Mouse (Mus musculus) limb, embryonic 14.5 days (tissue): ENCODE measurements at regions not wholly inside any gene's neighbourhood (a gene's known extent, or its start where the extent isn't known, plus 50 kb on each side); places are given as distances from the start of the nearest gene placed in this dataset.

Experiments
- ATAC-seq: fragments of 200-750 bp; cut with Nextera tagmentation; 2 replicates; pipeline ENCODE4 v1.8.0; 2017; ENCODE audit warnings: low read depth, moderate number of reproducible peaks, moderate TSS enrichment; ENCODE audit not compliant: low FRiP score
- DNase-seq: peaks from one replicate; pipeline ENCODE4 v3.0.0-alpha.2; 2015; ENCODE audit warnings: low spot score
- H3K27ac ChIP-seq: fragments of 300-500 bp; sonication (generic); replicated peaks from 2 replicates; pipeline ENCODE4 v1.5.1; 2014; ENCODE audit warnings: low read depth, mild to moderate bottlenecking, low read length, moderate library complexity, mixed read lengths
- H3K27me3 ChIP-seq: fragments of 300-500 bp; sonication (generic); 2 replicates; pipeline ENCODE4 v1.6.1; 2014; ENCODE audit warnings: low read length, mixed read lengths; ENCODE audit not compliant: control insufficient read depth, insufficient read depth
- H3K36me3 ChIP-seq: fragments of 300-500 bp; sonication (generic); 2 replicates; pipeline ENCODE4 v1.6.1; 2014; ENCODE audit warnings: mild to moderate bottlenecking, low read length, moderate library complexity, mixed read lengths; ENCODE audit not compliant: control insufficient read depth, insufficient read depth
- H3K4me1 ChIP-seq: fragments of 300-500 bp; sonication (generic); 2 replicates; pipeline ENCODE4 v1.6.1; 2014; ENCODE audit warnings: antibody characterized with exemption, low read length, mixed read lengths; ENCODE audit not compliant: control insufficient read depth, insufficient read depth
- H3K4me2 ChIP-seq: fragments of 300-500 bp; sonication (generic); replicated peaks from 2 replicates; pipeline ENCODE4 v1.6.1; 2014; ENCODE audit warnings: low read depth, mild to moderate bottlenecking, low read length, moderate library complexity; ENCODE audit not compliant: severe bottlenecking
- H3K4me3 ChIP-seq: fragments of 300-500 bp; sonication (generic); replicated peaks from 2 replicates; pipeline ENCODE4 v1.5.1; 2014; ENCODE audit warnings: low read length
- H3K9ac ChIP-seq: fragments of 300-500 bp; sonication (generic); 2 replicates; pipeline ENCODE4 v1.6.1; 2014; ENCODE audit warnings: mild to moderate bottlenecking, low read depth, low read length, moderate library complexity; ENCODE audit not compliant: severe bottlenecking
- H3K9me3 ChIP-seq: fragments of 300-500 bp; sonication (generic); 2 replicates; pipeline ENCODE4 v1.6.1; 2016; ENCODE audit warnings: low read length; ENCODE audit not compliant: control insufficient read depth
- POLR2A ChIP-seq: fragments of 200-500 bp; IDR thresholded peaks from 2 replicates; pipeline ENCODE4 v1.8.0; 2012; ENCODE audit warnings: inconsistent platforms, mild to moderate bottlenecking, moderate library complexity, borderline replicate concordance; ENCODE audit not compliant: insufficient read depth, insufficient read length; ENCODE audit errors: extremely low read depth
- WGBS: fragments of 180-500 bp; shearing (Covaris S2); extraction: QIAGEN DNeasy Blood & Tissue Kit; methylation state at CpG from one replicate; pipeline ENCODE4 v1.1.7; 2014; 5-methylcytosine and 5-hydroxymethylcytosine counted together

GRCm38 (mm10) chr5:15773839-15774238, 59.8 kb upstream of the Speer4c start:
- no peak overlapping the region for H3K9ac ChIP-seq
- DNase-seq (no peak), ATAC-seq (no peak)
- 41% methylated on average over 3 of the region's 3 CpGs for WGBS
- no peak overlapping the region for H3K27ac ChIP-seq
- no peaks in the 10 kb centered on the region for H3K9me3 ChIP-seq
- H3K27me3 ChIP-seq = no peaks in the 10 kb centered on the region
- TF ChIP-seq POLR2A = no peak
- no peaks in the 10 kb centered on the region for H3K36me3 ChIP-seq
- H3K4me1 ChIP-seq = no peaks in the 10 kb centered on the region
- H3K4me2 ChIP-seq = no peak overlapping the region
- no peak overlapping the region for H3K4me3 ChIP-seq

GRCm38 (mm10) chr5:15774567-15774966, 60.5 kb upstream of the Speer4c start:
- 33% methylated on average over 3 of the region's 3 CpGs for WGBS
- no peaks in the 10 kb centered on the region for H3K36me3 ChIP-seq
- no peak overlapping the region for H3K9ac ChIP-seq
- no peak overlapping the region for H3K4me3 ChIP-seq
- ATAC-seq (no peak), DNase-seq (no peak)
- H3K27ac ChIP-seq = no peak overlapping the region
- no peaks in the 10 kb centered on the region for H3K27me3 ChIP-seq
- no peak overlapping the region for H3K4me2 ChIP-seq
- no peaks in the 10 kb centered on the region for H3K9me3 ChIP-seq
- no peaks in the 10 kb centered on the region for H3K4me1 ChIP-seq
- TF ChIP-seq POLR2A = no peak

GRCm38 (mm10) chr5:15776106-15776505, 62.0 kb upstream of the Speer4c start:
- 83% methylated on average over 3 of the region's 3 CpGs for WGBS
- DNase-seq (no peak), ATAC-seq (no peak)
- Histone ChIP-seq H3K4me2 (no peak overlapping the region), H3K9ac (no peak overlapping the region), H3K27me3 (no peaks in the 10 kb centered on the region), H3K4me3 (no peak overlapping the region), H3K9me3 (no peaks in the 10 kb centered on the region), H3K36me3 (no peaks in the 10 kb centered on the region), H3K4me1 (no peaks in the 10 kb centered on the region), H3K27ac (no peak overlapping the region)
- no peak for TF ChIP-seq POLR2A

- Histone ChIP-seq H3K36me3 (no peaks in the 10 kb centered on the region), H3K4me1 (no peaks in the 10 kb centered on the region), H3K9me3 (no peaks in the 10 kb centered on the region), H3K4me2 (no peak overlapping the region), H3K9ac (no peak overlapping the region), H3K27me3 (no peaks in the 10 kb centered on the region), H3K4me3 (no peak overlapping the region), H3K27ac (no peak overlapping the region)
- no peak for ATAC-seq
- TF ChIP-seq POLR2A = no peak
- no peak for DNase-seq
- 88% methylated on average over 5 of the region's 5 CpGs for WGBS
Observed at GRCm38 (mm10) chr5:15803583-15803982, 89.5 kb upstream of the Speer4c start.

- 73% methylated on average over 3 of the region's 3 CpGs for whole genome bisulfite sequencing
- no peak overlapping the region for H3K9ac ChIP-seq
- no peak overlapping the region for H3K4me2 ChIP-seq
- H3K27ac ChIP-seq = no peak overlapping the region
- no peaks in the 10 kb centered on the region for H3K4me1 ChIP-seq
- no peak overlapping the region for H3K4me3 ChIP-seq
- DNase-seq (no peak), ATAC-seq (no peak)
- no peaks in the 10 kb centered on the region for H3K27me3 ChIP-seq
- no peaks in the 10 kb centered on the region for H3K36me3 ChIP-seq
- H3K9me3 ChIP-seq = no peaks in the 10 kb centered on the region
- no peak for TF ChIP-seq POLR2A
Observed at GRCm38 (mm10) chr5:15816864-15817263, 102.8 kb upstream of the Speer4c start.

GRCm38 (mm10) chr5:15817366-15817765, 103.3 kb upstream of the Speer4c start:
- Histone ChIP-seq H3K4me3 (no peak overlapping the region), H3K9ac (no peak overlapping the region), H3K9me3 (no peaks in the 10 kb centered on the region), H3K27me3 (no peaks in the 10 kb centered on the region), H3K27ac (no peak overlapping the region), H3K4me1 (no peaks in the 10 kb centered on the region), H3K36me3 (no peaks in the 10 kb centered on the region), H3K4me2 (no peak overlapping the region)
- ATAC-seq = no peak
- TF ChIP-seq POLR2A = no peak
- DNase-seq = no peak
- WGBS = 26% methylated on average over 3 of the region's 3 CpGs
